Mouse (Mus musculus): Measurements from ENCODE around the gene Slc1a4.

- no peak for TF ChIP-seq CTCF (IDR thresholded peaks at IDR 0.05; ENCODE audit: borderline replicate concordance, insufficient read depth, low read depth, low read length)
- TF ChIP-seq POLR2A (IDR thresholded peaks at IDR 0.05; ENCODE audit: borderline replicate concordance, insufficient read depth, low read length) = no peak
These were observed 1.4 kb downstream of the Slc1a4 start for GRCm38 (mm10) chr11:20331027-20331689.
